ENCODE assay signal across 13 mouse cellular contexts in the genomic region with DNA sequence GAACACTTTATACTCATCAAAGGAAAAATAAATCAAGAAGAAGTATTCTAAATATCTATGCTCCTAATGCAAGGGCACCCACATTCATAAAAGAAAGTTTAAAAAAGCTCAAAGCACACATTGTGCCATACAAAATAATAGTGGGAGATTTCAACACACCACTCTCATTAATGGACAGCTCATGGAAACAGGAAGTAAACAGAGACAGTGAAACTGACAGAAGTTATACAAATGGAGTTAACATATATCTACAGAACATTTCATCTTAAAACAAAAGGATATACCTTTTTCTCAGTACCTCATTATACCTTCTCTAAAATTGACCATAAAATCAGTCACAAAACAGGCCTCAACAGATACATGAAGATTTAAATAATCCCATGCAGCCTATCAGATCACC. TPM values are rescaled to one million over a fixed set of nuclear protein-coding genes. Genes with fewer than 3 reads are reported as not detected.
"Had no signal": no experiment of that assay in that cellular context is flagged by ENCODE, and none has a peak within 500 bp of the region (broad histone marks: within the 10 kb centered on the region; RNA-seq: fewer than 3 reads in every experiment).

No protein-coding gene starts in this region.

- DNase-seq: retina, postnatal 1 day; right cerebral cortex, adult 18-20 months; right cerebral cortex, postnatal 14 days; right cerebral cortex, postnatal 25 days; right cerebral cortex, postnatal 4 days; spleen, adult 18-20 months; thymus, adult 18-20 months; thymus, adult 2 months; thymus, postnatal 14 days; thymus, postnatal 25 days; thymus, postnatal 36 days; thymus, postnatal 4 days had no signal

RNA-seq across cellular contexts. Expression of a gene that starts 18.8 kb away (rescaled TPM):
- total RNA-seq: neutrophil, adult 5-6 weeks had no signal
